Mouse (Mus musculus) stomach, embryonic 16.5 days (tissue): ENCODE data around the gene Cpm. TPM values are rescaled to one million over a fixed set of nuclear protein-coding genes. Genes with fewer than 3 reads are reported as not detected.

Experiments
- ATAC-seq: fragments of 200-750 bp; cut with Nextera tagmentation; 2 replicates; pipeline ENCODE4 v1.8.0; 2017; ENCODE audit warnings: moderate number of reproducible peaks, moderate TSS enrichment; ENCODE audit not compliant: insufficient read depth, low FRiP score
- H3K27ac ChIP-seq: fragments of 300-500 bp; sonication (generic); 2 replicates; pipeline ENCODE4 v1.5.1; 2014; ENCODE audit warnings: low read length
- H3K27me3 ChIP-seq: fragments of 300-500 bp; sonication (generic); 2 replicates; pipeline ENCODE4 v1.6.1; 2014; ENCODE audit warnings: low read length, control low read depth, mixed read lengths; ENCODE audit not compliant: control insufficient read depth, insufficient read depth
- H3K36me3 ChIP-seq: fragments of 300-500 bp; sonication (generic); 2 replicates; pipeline ENCODE4 v1.6.1; 2014; ENCODE audit warnings: low read length; ENCODE audit not compliant: control insufficient read depth, insufficient read depth
- H3K4me1 ChIP-seq: fragments of 300-500 bp; sonication (generic); 2 replicates; pipeline ENCODE4 v1.6.1; 2014; ENCODE audit warnings: low read length, control low read depth, mixed read lengths; ENCODE audit not compliant: control insufficient read depth, insufficient read depth
- H3K4me2 ChIP-seq: fragments of 300-500 bp; sonication (generic); 2 replicates; pipeline ENCODE4 v1.6.1; 2014; ENCODE audit warnings: low read depth, low read length, mixed read lengths
- H3K4me3 ChIP-seq: fragments of 300-500 bp; sonication (generic); replicated peaks from 2 replicates; pipeline ENCODE4 v1.5.1; 2014; ENCODE audit warnings: mild to moderate bottlenecking, low read length
- H3K9ac ChIP-seq: fragments of 300-500 bp; sonication (generic); 2 replicates; pipeline ENCODE4 v1.6.1; 2014; ENCODE audit warnings: low read length
- H3K9me3 ChIP-seq: fragments of 300-500 bp; sonication (generic); replicated peaks from 2 replicates; pipeline ENCODE4 v1.6.1; 2016; ENCODE audit warnings: low read length, control low read depth; ENCODE audit not compliant: control insufficient read depth
- WGBS: fragments of 180-500 bp; shearing (Covaris S2); extraction: QIAGEN DNeasy Blood & Tissue Kit; methylation state at CpG from one replicate; pipeline ENCODE4 v1.1.7; 2014; 5-methylcytosine and 5-hydroxymethylcytosine counted together
- polyA plus RNA-seq: library from polyadenylated mRNA; unstranded; fragments of >200 nt; fragmentation: Nextera tagmentation; extraction: Ambion mirVana; gene quantifications from 2 replicates; pipeline ENCODE4 v1.2.1, GENCODE M21; 2015

The Cpm gene
- polyA plus RNA-seq, 1 experiment from 2014 or later = 74.0 TPM

- WGBS = 84% methylated on average over 15 of the region's 15 CpGs
- Histone ChIP-seq H3K36me3 (peaks cover 7% of the 10 kb centered on the region), H3K4me2 (no peak overlapping the region), H3K27me3 (no peaks in the 10 kb centered on the region), H3K9ac (no peak overlapping the region), H3K27ac (no peak overlapping the region), H3K4me3 (no peak overlapping the region), H3K9me3 (no peaks in the 10 kb centered on the region), H3K4me1 (no peaks in the 10 kb centered on the region)
- no peak for ATAC-seq
These were observed 56.0 kb downstream of the Cpm start for GRCm38 (mm10) chr10:117685171-117685848.

- no peak for ATAC-seq
- no peaks in the 10 kb centered on the region for H3K27me3 ChIP-seq
- no peak overlapping the region for H3K4me2 ChIP-seq
- peaks cover 10% of the 10 kb centered on the region for H3K36me3 ChIP-seq
- 91% methylated on average over 13 of the region's 13 CpGs for WGBS
- H3K9me3 ChIP-seq = no peaks in the 10 kb centered on the region
- no peak overlapping the region for H3K27ac ChIP-seq
- H3K9ac ChIP-seq = no peak overlapping the region
- H3K4me3 ChIP-seq = no peak overlapping the region
- no peaks in the 10 kb centered on the region for H3K4me1 ChIP-seq
These were observed 56.7 kb downstream of the Cpm start for GRCm38 (mm10) chr10:117685849-117686591.

DNA sequence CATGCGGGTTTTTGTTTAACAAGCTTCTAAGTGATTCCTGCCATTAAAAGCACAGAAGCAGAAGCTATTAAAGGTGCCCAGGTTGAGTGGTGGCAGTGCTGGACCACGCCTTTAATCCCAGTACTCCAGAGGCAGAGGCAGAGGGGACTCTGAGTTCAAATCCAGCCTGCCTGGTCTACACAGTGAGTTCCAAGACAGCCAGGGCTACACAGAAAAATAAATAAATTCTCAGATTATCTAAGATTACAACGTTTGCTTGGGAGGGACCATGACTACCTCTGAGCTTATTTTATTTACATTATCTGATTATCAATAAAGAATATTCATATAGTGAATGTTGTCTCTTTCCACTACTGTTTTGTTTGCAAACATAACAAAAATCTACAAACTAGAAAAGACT lies 57.7 kb downstream of the Cpm start:
- 68% methylated on average over 3 of the region's 3 CpGs for WGBS
- no peak overlapping the region for H3K4me3 ChIP-seq
- H3K9ac ChIP-seq = no peak overlapping the region
- H3K4me1 ChIP-seq = no peaks in the 10 kb centered on the region
- no peak overlapping the region for H3K4me2 ChIP-seq
- no peaks in the 10 kb centered on the region for H3K9me3 ChIP-seq
- peaks cover 10% of the 10 kb centered on the region for H3K36me3 ChIP-seq
- no peak overlapping the region for H3K27ac ChIP-seq
- no peaks in the 10 kb centered on the region for H3K27me3 ChIP-seq
- no peak for ATAC-seq

- WGBS = 87% methylated on average over 7 of the region's 7 CpGs
- H3K36me3 ChIP-seq = peaks cover 15% of the 10 kb centered on the region
- H3K27me3 ChIP-seq = no peaks in the 10 kb centered on the region
- no peak overlapping the region for H3K9ac ChIP-seq
- no peak overlapping the region for H3K4me3 ChIP-seq
- no peak overlapping the region for H3K27ac ChIP-seq
- no peak for ATAC-seq
- H3K4me2 ChIP-seq = no peak overlapping the region
- no peaks in the 10 kb centered on the region for H3K4me1 ChIP-seq
- no peaks in the 10 kb centered on the region for H3K9me3 ChIP-seq
These were observed 58.3 kb downstream of the Cpm start for GRCm38 (mm10) chr10:117687577-117687976.

- Histone ChIP-seq H3K9me3 (no peaks in the 10 kb centered on the region), H3K9ac (no peak overlapping the region), H3K27me3 (no peaks in the 10 kb centered on the region), H3K4me2 (no peak overlapping the region), H3K27ac (no peak overlapping the region), H3K4me1 (no peaks in the 10 kb centered on the region), H3K4me3 (no peak overlapping the region), H3K36me3 (peaks cover 17% of the 10 kb centered on the region)
- 79% methylated on average over 13 of the region's 13 CpGs for WGBS
- ATAC-seq = no peak
These were observed 59.2 kb downstream of the Cpm start for GRCm38 (mm10) chr10:117688204-117689151.

GRCm38 (mm10) chr10:117689297-117690100 lies 60.2 kb downstream of the Cpm start:
- H3K4me3 ChIP-seq = no peak overlapping the region
- 93% methylated on average over 11 of the region's 11 CpGs for WGBS
- H3K4me1 ChIP-seq = no peaks in the 10 kb centered on the region
- no peak overlapping the region for H3K27ac ChIP-seq
- H3K27me3 ChIP-seq = no peaks in the 10 kb centered on the region
- no peaks in the 10 kb centered on the region for H3K9me3 ChIP-seq
- no peak for ATAC-seq
- no peak overlapping the region for H3K4me2 ChIP-seq
- H3K36me3 ChIP-seq = peaks cover 18% of the 10 kb centered on the region
- no peak overlapping the region for H3K9ac ChIP-seq

DNA sequence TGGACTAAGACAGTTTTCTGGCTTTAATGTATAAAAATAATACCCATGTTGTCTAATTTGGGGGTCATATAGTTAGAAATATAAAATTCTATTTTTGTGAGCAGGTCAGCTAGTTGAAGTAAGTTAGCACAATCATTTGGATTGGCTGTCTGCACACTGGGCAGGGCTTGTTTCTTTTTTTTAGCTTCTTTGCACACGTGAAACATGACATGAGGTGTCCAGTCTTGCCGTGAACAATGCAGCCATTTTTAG lies 60.7 kb downstream of the Cpm start:
- Histone ChIP-seq H3K27ac (no peak overlapping the region), H3K9me3 (no peaks in the 10 kb centered on the region), H3K4me1 (no peaks in the 10 kb centered on the region), H3K36me3 (peaks cover 23% of the 10 kb centered on the region), H3K4me3 (no peak overlapping the region), H3K4me2 (no peak overlapping the region), H3K9ac (no peak overlapping the region), H3K27me3 (no peaks in the 10 kb centered on the region)
- 84% methylated on average over 2 of the region's 2 CpGs for WGBS
- no peak for ATAC-seq

- no peak overlapping the region for H3K27ac ChIP-seq
- WGBS = 92% methylated on average over 3 of the region's 3 CpGs
- H3K9ac ChIP-seq = no peak overlapping the region
- H3K27me3 ChIP-seq = no peaks in the 10 kb centered on the region
- no peak overlapping the region for H3K4me3 ChIP-seq
- no peak for ATAC-seq
- H3K36me3 ChIP-seq = peaks cover 30% of the 10 kb centered on the region
- no peaks in the 10 kb centered on the region for H3K9me3 ChIP-seq
- no peaks in the 10 kb centered on the region for H3K4me1 ChIP-seq
- no peak overlapping the region for H3K4me2 ChIP-seq
These were observed 61.5 kb downstream of the Cpm start for GRCm38 (mm10) chr10:117690770-117691296.
